Mouse (Mus musculus): ENCODE data around the gene Gm10128. TPM values are rescaled to one million over a fixed set of nuclear protein-coding genes. Genes with fewer than 3 reads are reported as not detected.
"Not testable (repeated sequence)": the region's sequence is repeated elsewhere in the genome, so short reads cannot be mapped to it uniquely, and the experiment has no call there.

Gene Gm10128
- not detected in 2 replicates for polyA plus RNA-seq (2016; fragmentation: Nextera tagmentation; extraction: Ambion mirVana)

DNA sequence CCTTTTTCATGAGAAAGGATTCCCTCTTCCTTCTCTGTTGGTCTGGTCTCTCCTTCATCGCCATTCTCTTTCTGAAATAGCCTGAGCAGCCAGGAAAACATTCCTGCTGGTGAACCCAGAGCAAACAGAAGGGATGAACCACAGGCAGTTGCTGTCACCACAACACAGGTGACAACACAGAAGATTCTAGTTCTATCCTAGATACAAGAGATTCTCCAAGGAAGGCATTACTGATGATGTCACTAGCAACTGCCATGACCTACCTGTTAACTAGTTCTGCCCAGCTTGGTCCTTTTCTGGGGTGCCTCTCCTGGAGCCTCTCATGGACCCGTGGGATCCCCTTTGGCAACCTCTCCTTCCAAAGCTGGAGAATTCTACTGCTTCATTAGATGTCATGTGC lies at the start of gene Gm10128:
Gm10128 (minus strand) TSS at position 101 of the 400 bp plus-strand sequence.
- not testable (repeated sequence) for H3K9me3 ChIP-seq; H3K9ac ChIP-seq (replicated peaks); ATAC-seq (ENCODE audit: insufficient number of reproducible peaks, insufficient read depth, low FRiP score, low TSS enrichment, low read depth); H3K4me3 ChIP-seq (replicated peaks); H3K4me2 ChIP-seq; H3K27me3 ChIP-seq; H3K27ac ChIP-seq; H3K4me1 ChIP-seq (replicated peaks); H3K36me3 ChIP-seq
- no CpG with 5 or more reads among the region's 2 CpGs for WGBS

DNA sequence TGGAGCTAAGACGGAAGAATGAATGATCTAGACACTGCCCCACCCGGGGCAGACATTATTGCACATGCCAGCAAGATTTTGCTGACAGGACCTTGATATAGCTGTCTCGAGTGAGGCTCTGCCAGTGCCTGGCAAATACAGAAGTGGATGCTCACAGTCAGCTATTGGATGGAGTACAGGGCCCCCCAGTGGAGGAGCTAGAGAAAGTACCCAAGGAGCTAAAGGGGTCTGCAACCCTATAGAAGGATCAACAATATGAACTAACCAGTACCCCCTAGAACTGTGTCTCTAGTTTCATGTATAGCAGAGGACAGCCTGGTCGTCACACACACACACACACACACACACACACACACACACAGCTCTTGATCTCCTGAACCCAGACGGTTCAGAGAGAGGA lies 37.4 kb upstream of the Gm10128 start:
- H3K9me3 ChIP-seq; H3K27me3 ChIP-seq; H3K36me3 ChIP-seq; H3K4me3 ChIP-seq (replicated peaks); H3K27ac ChIP-seq; H3K9ac ChIP-seq (replicated peaks); H3K4me2 ChIP-seq; H3K4me1 ChIP-seq (replicated peaks); ATAC-seq (ENCODE audit: insufficient number of reproducible peaks, insufficient read depth, low FRiP score, low TSS enrichment, low read depth): not testable (repeated sequence)
- 60% methylated on average over 5 of the region's 5 CpGs for WGBS

GRCm38 (mm10) chr14:7662491-7662890 lies 18.7 kb upstream of the Gm10128 start:
- not testable (repeated sequence) for H3K9me3 ChIP-seq; H3K36me3 ChIP-seq; H3K4me3 ChIP-seq (replicated peaks); H3K9ac ChIP-seq (replicated peaks); H3K4me1 ChIP-seq (replicated peaks); H3K4me2 ChIP-seq; H3K27ac ChIP-seq; H3K27me3 ChIP-seq; ATAC-seq (ENCODE audit: insufficient number of reproducible peaks, insufficient read depth, low FRiP score, low TSS enrichment, low read depth)
- WGBS = 84% methylated on average over 2 of the region's 2 CpGs

DNA sequence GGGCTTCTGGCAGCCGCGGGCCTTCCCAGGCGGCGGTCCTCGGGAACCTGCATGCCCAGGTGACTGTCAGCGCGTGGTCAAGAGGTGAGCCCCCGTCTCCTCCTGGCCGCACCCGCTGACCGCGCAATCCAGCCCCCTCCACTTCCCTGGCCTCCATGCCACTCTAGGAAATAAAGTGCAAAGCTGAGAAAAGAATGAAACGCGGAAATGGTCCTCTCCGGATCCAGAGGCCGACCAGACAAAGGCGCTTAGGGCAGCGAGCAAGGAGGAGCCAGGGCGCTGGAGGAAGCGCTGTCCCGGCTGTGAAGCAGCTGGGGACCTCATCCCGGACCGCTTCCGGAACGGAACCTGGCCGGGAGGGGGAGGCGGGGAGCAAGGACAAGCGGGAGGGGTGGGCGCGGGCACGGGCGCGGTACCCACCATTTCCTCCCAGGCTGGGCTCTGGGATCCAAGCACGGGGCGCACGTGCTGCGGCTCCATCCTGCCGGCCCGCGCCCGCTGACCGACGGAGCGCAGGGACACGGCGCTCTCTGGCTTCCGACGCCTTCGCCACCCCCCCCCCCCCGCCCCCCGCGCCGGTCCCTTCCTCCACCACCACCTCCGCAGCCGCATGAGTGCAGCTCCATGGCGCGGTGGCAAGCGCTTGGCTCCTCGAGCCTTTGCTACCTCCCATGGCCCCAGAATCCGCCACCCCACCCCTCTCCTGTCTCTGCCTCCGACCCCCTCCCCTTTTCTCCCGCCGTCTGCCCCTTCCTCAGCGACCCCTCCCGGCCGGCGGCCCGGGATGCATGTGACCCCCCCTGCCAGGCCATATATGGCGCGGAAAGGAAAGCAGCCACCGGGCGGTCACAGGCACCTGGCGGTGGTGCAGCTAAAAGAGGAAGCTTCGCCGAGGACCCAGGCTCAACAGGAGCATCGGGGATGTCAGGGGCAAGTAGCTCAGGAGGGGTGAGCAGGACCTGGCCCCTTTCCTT lies 14.6 kb upstream of the Gm10128 start:
- not testable (repeated sequence) for ATAC-seq (ENCODE audit: insufficient number of reproducible peaks, insufficient read depth, low FRiP score, low TSS enrichment, low read depth); H3K27ac ChIP-seq; H3K9me3 ChIP-seq

DNA sequence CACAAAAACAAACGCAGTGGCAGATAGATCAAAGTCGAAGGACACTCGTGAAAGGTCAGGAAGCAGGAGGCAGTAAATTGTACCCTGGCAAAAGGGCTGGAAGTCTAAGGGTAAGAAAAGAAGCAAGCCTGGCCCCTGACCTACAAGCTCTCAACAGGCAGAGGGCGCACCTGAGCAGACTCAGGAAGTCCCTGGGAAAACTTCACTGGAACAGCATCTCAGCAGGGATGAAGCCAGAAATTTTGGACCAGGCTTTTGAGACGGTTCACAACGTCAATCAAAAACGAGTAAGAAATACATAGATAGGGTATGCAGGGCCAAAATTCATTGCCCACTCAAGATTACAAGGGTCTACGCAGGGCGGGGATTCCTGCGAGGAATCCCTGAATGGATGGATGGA lies 13.7 kb upstream of the Gm10128 start:
- H3K4me1 ChIP-seq (replicated peaks); H3K9ac ChIP-seq (replicated peaks): not testable (repeated sequence)
- 1% methylated on average over 6 of the region's 10 CpGs for WGBS

More for the DNA sequence above, 14.6 kb upstream of the Gm10128 start:
- not testable (repeated sequence) for H3K4me1 ChIP-seq (replicated peaks); H3K27me3 ChIP-seq; H3K36me3 ChIP-seq
- peak overlapping the region; percentile 63 for H3K4me2 ChIP-seq
- peak overlapping the region; percentile 48; the same call in 1 of the 2 replicates for H3K9ac ChIP-seq (replicated peaks)
- H3K4me3 ChIP-seq (replicated peaks) = peak overlapping the region; percentile 42
- WGBS = 2% methylated on average over 53 of the region's 76 CpGs

DNA sequence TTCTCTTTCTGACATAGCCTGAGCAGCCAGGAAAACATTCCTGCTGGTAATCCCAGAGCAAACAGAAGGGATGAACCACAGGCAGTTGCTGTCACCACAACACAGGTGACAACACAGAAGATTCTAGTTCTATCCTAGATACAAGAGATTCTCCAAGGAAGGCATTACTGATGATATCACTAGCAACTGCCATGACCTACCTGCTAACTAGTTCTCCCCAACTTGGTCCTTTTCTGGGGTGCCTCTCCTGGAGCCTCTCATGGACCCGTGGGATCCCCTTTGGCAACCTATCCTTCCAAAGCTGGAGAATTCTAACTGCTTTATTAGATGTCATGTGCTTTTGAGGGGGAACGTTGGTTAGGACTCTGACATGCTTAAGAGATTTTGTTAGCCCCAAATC lies 48.3 kb downstream of the Gm10128 start, which contains the start of gene Gm10338:
Gm10338 (minus strand) TSS at position 101 of the 400 bp plus-strand sequence.
- not testable (repeated sequence) for H3K9ac ChIP-seq (replicated peaks); H3K4me2 ChIP-seq; H3K27me3 ChIP-seq; H3K36me3 ChIP-seq; H3K4me3 ChIP-seq (replicated peaks); ATAC-seq (ENCODE audit: insufficient number of reproducible peaks, insufficient read depth, low FRiP score, low TSS enrichment, low read depth); H3K27ac ChIP-seq; H3K4me1 ChIP-seq (replicated peaks); H3K9me3 ChIP-seq
- WGBS = no CpG with 5 or more reads among the region's 2 CpGs

More for the DNA sequence above, 13.7 kb upstream of the Gm10128 start:
- H3K4me3 ChIP-seq (replicated peaks) = 0 out of 2 replicates have a peak overlapping the region, but pooled peaks have one; percentile 42
- H3K27ac ChIP-seq; H3K9me3 ChIP-seq; ATAC-seq (ENCODE audit: insufficient number of reproducible peaks, insufficient read depth, low FRiP score, low TSS enrichment, low read depth); H3K36me3 ChIP-seq; H3K27me3 ChIP-seq: not testable (repeated sequence)
- H3K4me2 ChIP-seq = peak overlapping the region; percentile 63

Other genes starting within 250 kb of the Gm10128 start
- not detected in 2 replicates for gene Gm3755, start 193.1 kb downstream of the Gm10128 start, polyA plus RNA-seq (2016; fragmentation: Nextera tagmentation; extraction: Ambion mirVana)
- gene Gm3752, start 160.2 kb downstream of the Gm10128 start, polyA plus RNA-seq (2016; fragmentation: Nextera tagmentation; extraction: Ambion mirVana) = 0.59 and 1.4 TPM in 2 replicates
- gene Gm3558, start 75.4 kb downstream of the Gm10128 start, polyA plus RNA-seq (2016; fragmentation: Nextera tagmentation; extraction: Ambion mirVana) = 0.35 and 0.49 TPM in 2 replicates
- not detected in 2 replicates for gene Gm10338, start 48.4 kb downstream of the Gm10128 start, polyA plus RNA-seq (2016; fragmentation: Nextera tagmentation; extraction: Ambion mirVana)
- gene Gm26661, start 147.6 kb upstream of the Gm10128 start, polyA plus RNA-seq (2016; fragmentation: Nextera tagmentation; extraction: Ambion mirVana) = not detected in 2 replicates
- gene Flnb, start 174.0 kb upstream of the Gm10128 start, polyA plus RNA-seq (2016; fragmentation: Nextera tagmentation; extraction: Ambion mirVana) = 56.7 and 61.9 TPM in 2 replicates